Mouse (Mus musculus) heart, embryonic 13.5 days (tissue): ENCODE data around the gene Myt1l. TPM values are rescaled to one million over a fixed set of nuclear protein-coding genes. Genes with fewer than 3 reads are reported as not detected.

Experiments used
- ATAC-seq: fragments of 200-750 bp; cut with Nextera tagmentation; 2 replicates; pipeline ENCODE4 v1.8.0; 2017; ENCODE audit warnings: moderate TSS enrichment; ENCODE audit not compliant: insufficient number of reproducible peaks, low FRiP score, low TSS enrichment; ENCODE audit errors: extremely low read depth
- H3K27ac ChIP-seq: fragments of 300-500 bp; sonication (generic); replicated peaks from 2 replicates; pipeline ENCODE4 v1.5.1; 2015; ENCODE audit warnings: moderate library complexity, mild to moderate bottlenecking, inconsistent platforms
- H3K27me3 ChIP-seq: fragments of 300-500 bp; sonication (generic); replicated peaks from 2 replicates; pipeline ENCODE4 v1.6.1; 2015; ENCODE audit warnings: mild to moderate bottlenecking, inconsistent platforms
- H3K36me3 ChIP-seq: fragments of 300-500 bp; sonication (generic); 2 replicates; pipeline ENCODE4 v1.6.1; 2015; ENCODE audit warnings: mild to moderate bottlenecking, inconsistent platforms
- H3K4me1 ChIP-seq: fragments of 300-500 bp; sonication (generic); 2 replicates; pipeline ENCODE4 v1.6.1; 2015; ENCODE audit warnings: inconsistent platforms
- H3K4me2 ChIP-seq: fragments of 300-500 bp; sonication (generic); 2 replicates; pipeline ENCODE4 v1.6.1; 2015; ENCODE audit warnings: inconsistent platforms, mild to moderate bottlenecking, moderate library complexity
- H3K4me3 ChIP-seq: fragments of 300-500 bp; sonication (generic); 2 replicates; pipeline ENCODE4 v1.5.1; 2015; ENCODE audit warnings: moderate library complexity, mild to moderate bottlenecking, inconsistent platforms
- H3K9ac ChIP-seq: fragments of 300-500 bp; sonication (generic); 2 replicates; pipeline ENCODE4 v1.6.1; 2015; ENCODE audit warnings: inconsistent platforms, mild to moderate bottlenecking, moderate library complexity
- H3K9me3 ChIP-seq: fragments of 300-500 bp; sonication (generic); 2 replicates; pipeline ENCODE4 v1.6.1; 2016; ENCODE audit warnings: inconsistent platforms
- WGBS: fragments of 180-500 bp; shearing (Covaris S2); methylation state at CpG from one replicate; pipeline ENCODE4 v1.1.7; 2015; ENCODE audit warnings: mixed read lengths; 5-methylcytosine and 5-hydroxymethylcytosine counted together
- polyA plus RNA-seq: library from polyadenylated mRNA; unstranded; fragments of >200 nt; fragmentation: Nextera tagmentation; extraction: Ambion mirVana; gene quantifications from 2 replicates; pipeline ENCODE4 v1.2.1, GENCODE M21; 2015

Gene Myt1l
- polyA plus RNA-seq, 1 experiment from 2014 or later: 0.25 TPM

- no peak overlapping the region for H3K9ac ChIP-seq
- no peak overlapping the region for H3K4me2 ChIP-seq
- ATAC-seq: no peak; the same call in 1 of the 2 replicates
- 0 out of 2 replicates have a peak overlapping the region, but pooled peaks have one; percentile 5 for H3K27ac ChIP-seq
- H3K4me3 ChIP-seq: no peak overlapping the region
- no peaks in the 10 kb centered on the region for H3K27me3 ChIP-seq
- peaks cover 52% of the 10 kb centered on the region for H3K4me1 ChIP-seq
- no peaks in the 10 kb centered on the region for H3K9me3 ChIP-seq
- 53% methylated on average over 6 of the region's 6 CpGs for WGBS
- H3K36me3 ChIP-seq: peaks cover 33% of the 10 kb centered on the region
Observed at GRCm38 (mm10) chr12:29972533-29972932, 444.3 kb downstream of the Myt1l start.
